Mouse (Mus musculus) small intestine, adult 2 months (tissue): ENCODE data around the gene Ralgps2.

Experiments used
- CTCF ChIP-seq: fragments of 200-500 bp; IDR thresholded peaks from 2 replicates; pipeline ENCODE4 v1.5.1; 2012; ENCODE audit warnings: low read depth, mild to moderate bottlenecking, control low read depth, inconsistent platforms, low read length, moderate library complexity, mixed read lengths; ENCODE audit not compliant: insufficient replicate concordance, insufficient read length; ENCODE audit errors: extremely low read depth
- POLR2A ChIP-seq: fragments of 200-500 bp; IDR thresholded peaks from 2 replicates; pipeline ENCODE4 v1.6.1; 2012; ENCODE audit warnings: low read depth, mild to moderate bottlenecking, control low read depth, inconsistent platforms, low read length, moderate library complexity

DNA sequence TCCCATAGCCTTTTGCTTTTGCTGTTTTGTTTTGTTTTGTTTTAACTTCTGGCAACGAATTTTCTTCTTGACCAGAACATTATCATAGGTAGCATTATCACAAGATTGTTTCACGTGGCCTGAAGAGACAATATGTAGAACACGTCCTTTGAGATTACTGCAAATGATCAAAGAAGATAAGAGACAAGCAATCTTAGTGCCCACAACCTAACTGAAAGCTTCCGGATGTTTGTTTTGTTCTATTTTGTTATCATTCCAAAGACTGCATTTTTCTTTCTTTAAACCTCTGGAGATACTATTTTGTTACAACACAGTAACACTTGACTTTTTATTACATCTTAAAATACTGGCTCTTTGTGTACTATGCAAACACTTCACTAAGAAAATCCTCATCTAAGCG is 69.4 kb downstream of the Ralgps2 start:
- TF ChIP-seq POLR2A (no peak), CTCF (no peak)
